Mouse (Mus musculus): ENCODE measurements around the gene Nxnl1.
A peak's percentile ranks its signal among the peaks of the same experiment; 100 is the strongest.
"Not testable (repeated sequence)": the region's sequence is repeated elsewhere in the genome, so short reads cannot be mapped to it uniquely, and the experiment has no call there.

The Nxnl1 gene

DNA sequence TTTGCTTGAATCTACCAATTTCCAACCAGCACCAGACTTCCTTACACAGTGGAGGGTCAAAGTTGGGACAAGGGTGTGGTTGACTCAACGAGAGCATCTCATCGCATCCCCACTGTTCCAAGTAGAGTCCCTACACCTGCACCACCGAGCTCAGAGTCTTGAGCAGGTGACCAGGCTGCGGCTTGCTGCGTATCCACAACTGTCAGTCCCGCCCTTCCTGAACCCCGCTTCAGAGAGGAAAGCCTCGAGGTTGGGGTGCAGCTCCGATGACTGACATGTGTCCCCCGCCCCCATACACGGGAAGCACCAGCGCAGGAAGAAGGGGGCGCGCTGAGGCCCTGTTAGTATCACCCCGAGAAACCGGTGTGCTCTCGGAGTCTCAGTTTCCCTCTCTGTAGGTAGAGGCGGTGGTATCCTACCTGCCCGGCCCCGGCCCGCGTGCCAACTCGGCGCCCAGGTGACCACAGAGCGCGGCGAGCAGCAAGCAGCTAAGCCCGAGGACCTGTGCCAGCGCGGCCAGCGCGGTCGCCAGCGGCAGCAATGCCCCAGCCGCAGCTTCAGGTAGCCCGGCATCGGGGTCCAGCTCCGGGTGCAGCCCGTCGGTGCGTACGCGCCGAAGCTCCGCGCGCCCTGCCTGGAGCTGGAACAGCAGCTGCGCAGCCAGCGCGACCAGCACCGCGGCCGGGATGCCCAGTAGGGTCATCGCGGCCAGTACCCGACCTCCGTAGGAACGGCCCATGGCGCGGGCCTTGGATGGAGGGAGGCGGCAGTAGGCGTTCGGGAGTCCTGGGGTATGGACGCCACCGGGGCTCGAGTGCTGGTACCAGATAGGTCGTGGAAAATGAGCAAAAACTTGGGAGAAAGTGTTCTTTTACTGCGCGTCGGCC lies 8.1 kb downstream of the Nxnl1 start, which contains the start of gene Tmem221:
Gene Tmem221 (minus strand): TSS at position 801 of the 887 bp plus-strand sequence.
- no peak for DNase-seq (ENCODE audit: low read depth, low spot score)

DNA sequence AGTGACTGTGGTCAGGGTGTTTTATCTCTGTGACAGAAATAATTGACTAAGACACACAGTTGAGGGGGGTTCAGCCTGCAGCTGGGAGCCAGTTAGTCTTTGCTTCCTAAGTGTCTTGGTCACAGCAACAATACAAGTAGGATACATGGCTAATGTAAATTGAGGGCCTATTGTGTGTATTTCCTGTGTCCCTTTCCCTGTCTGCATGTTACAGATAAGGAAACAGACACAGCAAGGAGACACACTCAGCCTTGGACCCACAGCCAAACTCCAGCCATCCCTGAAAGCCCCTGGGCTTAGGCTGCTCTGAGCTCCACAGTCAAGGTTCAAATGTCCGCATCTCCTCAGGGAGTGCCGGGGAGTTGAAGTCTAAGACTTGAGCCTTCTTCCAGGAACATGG lies 11.8 kb downstream of the Nxnl1 start:
- DNase-seq (ENCODE audit: low read depth, low spot score): no peak

DNA sequence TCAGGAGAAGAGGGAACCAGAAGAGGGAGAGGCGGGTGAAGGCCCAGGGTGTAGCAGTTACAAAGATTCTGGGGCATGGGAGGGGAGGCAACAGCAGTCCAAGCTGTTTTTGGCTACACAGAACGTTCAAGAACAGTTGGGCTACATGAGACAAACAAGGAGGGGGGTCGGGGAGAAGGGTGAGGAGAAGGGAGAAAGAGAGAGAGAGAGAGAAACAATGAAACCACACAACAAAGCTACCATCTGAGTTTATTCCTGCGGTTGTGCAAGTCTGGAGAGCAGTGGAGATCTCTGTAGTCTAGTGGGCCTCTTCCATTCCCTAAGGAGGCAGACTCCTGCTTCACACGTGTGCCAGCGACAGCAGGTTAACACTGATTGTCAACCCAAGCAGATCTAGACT lies 12.4 kb downstream of the Nxnl1 start:
- DNase-seq (ENCODE audit: low read depth, low spot score): no peak

DNA sequence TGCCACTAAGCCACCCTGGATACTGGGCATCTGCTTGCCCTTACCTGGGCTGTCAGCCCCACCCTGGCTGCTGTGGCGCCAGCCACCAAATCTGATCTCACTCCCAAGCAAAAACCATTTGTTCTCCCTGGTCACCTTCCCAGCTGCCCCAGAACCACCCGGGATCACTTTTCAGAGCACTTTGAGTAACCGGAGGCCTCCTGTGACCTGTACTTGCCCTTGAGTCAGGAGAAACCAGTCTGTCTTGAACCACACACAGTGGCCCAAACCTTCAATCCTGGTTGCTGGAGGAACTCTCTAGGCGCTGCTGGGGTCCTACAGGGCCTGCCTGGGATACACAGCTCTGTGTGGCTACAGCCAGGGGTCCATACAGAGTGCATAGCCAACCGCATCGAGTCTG lies 13.6 kb downstream of the Nxnl1 start:
- no peak for DNase-seq (ENCODE audit: low read depth, low spot score)

DNA sequence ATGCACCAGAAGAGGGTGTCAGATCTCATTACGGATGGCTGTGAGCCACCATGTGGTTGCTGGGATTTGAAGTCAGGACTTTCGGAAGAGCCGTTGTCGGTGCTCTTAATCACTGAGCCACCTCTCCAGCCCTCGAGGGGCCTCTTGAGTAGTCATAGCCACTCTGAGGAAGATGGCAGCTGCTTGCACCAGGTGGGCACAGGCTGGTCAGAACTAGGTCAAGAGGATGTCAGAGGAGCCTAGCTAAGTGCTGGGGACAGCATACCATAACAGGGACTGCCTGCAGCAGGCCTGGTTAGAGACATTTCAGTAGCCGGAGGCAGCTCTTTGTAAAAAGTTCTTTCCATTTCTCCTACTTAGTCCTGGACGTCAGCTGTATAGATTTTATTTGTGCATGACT lies 15.6 kb downstream of the Nxnl1 start:
- no peak for DNase-seq (ENCODE audit: low read depth, low spot score)

DNA sequence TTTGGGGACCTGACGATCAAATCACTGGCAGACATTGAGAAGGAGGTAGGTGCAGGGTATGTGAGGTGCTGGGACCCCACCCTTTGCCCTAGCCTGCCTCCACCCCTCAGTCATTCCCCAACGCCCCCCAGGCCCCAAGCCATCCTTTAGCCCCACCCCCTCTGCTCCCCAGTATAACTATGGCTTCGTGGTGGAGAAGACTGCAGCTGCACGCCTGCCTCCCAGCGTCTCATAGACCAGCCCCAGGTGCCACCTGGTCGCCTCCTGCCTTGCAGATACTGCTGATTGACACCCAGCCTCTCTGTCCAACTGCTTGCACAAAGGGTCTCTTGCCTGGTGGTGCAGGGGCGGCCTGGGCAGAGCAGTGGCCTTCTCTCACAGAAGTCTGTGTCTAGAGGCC lies 18.8 kb downstream of the Nxnl1 start:
- no peak for DNase-seq (ENCODE audit: low read depth, low spot score)

DNA sequence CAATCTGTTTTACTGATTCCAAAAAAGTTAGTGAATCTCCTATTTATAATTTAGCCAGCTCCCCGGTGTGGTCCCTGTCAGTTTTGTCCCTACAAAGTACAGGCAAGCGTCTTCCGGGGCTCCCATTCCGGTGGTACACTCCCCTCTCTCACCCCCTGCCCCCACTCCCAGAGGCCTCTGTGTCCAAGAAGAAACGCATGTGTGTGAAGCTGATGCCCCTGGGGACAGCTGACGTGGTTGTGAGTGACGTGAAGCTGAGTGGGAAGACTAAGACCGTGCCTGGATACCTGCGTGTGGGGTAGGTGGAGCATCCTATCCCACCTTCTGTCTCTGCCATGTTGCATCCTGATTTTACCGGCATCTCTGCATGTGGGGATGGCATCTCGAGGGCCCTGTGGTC lies 21.3 kb downstream of the Nxnl1 start:
- no peak for DNase-seq (ENCODE audit: low read depth, low spot score)

DNA sequence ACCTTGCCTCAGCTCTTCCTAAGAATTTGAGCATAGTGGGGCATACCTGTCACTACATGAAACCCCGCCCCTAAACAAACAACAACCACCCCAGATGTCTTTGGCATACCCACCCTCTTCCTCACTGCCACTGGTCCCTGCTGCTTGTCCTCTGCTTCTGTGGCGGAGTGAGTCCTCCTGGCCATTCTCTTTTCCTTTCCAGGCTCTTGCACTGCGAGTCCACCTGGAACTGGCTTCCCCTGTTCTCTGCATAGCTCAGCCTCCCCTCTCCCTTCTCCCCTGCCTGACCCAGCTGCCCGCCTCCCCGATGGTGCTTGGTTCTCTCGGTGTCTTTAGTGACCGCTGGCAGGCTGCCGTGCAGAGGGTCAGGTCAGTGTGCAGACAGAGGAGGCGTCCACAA lies 22.6 kb downstream of the Nxnl1 start:
- DNase-seq (ENCODE audit: low read depth, low spot score): no peak

DNA sequence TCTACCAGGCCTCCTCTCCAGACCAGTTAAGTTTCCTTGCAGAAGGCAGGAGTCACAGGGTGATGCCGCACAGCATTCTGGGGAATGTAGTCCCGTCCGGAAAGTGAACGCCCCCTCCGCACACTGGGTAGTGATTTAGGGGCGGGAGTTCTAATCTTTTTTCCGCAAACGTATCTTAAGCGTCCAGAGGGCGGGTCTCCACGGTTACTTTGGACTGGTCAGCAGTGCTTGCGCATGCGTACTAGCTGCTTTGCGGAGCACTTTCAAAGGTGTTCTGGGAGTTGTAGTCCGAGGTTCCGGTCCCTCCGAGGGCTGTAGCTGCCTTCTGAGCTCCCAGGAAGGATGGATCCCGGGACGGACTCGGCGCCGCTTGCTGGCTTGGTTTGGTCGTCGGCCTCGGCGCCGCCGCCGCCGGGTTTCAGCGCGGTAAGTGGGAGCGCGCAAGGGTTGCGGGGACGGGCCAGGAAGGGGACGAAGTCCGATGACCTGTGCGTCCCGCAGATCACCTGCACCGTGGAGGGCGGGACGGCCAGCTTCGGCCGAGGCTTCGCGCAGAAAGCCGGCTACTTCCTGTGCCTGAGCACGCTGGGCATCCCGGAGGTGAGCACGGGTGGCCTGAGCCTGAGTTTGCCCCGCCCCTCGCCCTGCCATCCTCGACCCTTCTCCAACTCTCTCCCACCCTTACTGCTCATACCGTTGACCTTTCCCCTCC lies 23.6 kb downstream of the Nxnl1 start, which contains the start of gene Mvb12a:
Gene Mvb12a (plus strand): TSS at position 291 of the 712 bp plus-strand sequence.
- peak; percentile 100 for DNase-seq (ENCODE audit: low read depth, low spot score)

DNA sequence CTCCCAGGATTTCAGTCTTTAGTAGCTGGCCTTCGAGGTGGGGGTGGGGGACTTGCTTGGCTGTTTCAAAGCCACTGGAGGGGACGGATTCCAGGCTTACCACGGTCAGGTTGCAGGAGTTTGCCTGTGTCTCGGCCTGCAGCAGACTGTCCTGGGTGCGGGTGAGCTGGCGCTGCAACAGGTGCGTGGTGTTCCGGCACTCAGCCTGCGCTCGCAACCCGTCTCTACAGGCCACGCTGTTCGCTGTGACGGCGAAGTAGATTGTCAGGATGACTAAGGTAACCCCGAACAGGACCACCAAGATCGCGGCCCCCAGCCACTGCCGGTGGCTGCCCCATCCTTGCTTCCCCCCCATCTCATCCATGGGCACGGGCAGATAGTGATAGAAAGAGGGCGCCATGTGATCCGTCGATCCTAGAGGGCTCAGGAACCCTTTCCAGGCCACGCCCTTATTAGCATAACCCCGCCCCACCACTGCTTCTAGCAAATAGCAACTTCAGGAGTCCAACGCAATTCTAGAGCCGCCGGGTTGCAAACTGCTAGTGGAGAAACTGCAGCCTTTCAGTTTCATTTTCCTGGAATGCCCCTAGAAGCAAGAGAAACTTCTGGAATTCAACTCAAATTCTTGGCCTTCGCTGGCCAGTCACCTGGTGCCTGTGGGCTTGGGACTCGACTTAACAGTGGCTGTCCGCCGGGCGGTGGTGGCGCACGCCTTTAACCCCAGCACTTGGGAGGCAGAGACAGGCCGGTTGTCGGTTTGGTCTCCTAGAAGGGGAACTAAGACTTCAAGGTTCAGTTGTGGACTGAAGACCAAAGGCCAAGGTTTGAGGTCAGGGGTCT lies 29.2 kb downstream of the Nxnl1 start, which contains the start of gene Bst2:
Gene Bst2 (minus strand): TSS at position 429 of the 840 bp plus-strand sequence.
- peak; percentile 83 for DNase-seq (ENCODE audit: low read depth, low spot score)

DNA sequence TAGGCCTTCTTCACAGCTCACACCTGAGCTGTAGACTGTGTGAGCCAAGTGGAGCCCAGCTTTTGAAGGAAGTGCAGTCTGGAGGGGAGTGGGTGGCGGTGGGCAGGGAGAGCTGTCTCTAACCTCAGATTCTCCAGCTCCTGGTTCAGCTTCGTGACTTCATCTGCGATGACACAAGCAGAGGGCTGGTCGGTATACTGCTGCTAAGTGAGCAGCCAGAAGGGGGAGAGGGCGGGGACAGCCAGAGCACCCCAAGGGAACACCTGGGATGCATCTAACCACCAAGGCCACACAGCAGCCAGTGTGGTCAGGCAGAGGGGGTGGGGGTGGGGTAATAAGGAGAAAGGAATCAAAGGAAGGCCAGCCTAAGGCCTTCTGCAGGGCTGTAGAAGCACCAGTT lies 30.7 kb downstream of the Nxnl1 start:
- no peak for DNase-seq (ENCODE audit: low read depth, low spot score)

DNA sequence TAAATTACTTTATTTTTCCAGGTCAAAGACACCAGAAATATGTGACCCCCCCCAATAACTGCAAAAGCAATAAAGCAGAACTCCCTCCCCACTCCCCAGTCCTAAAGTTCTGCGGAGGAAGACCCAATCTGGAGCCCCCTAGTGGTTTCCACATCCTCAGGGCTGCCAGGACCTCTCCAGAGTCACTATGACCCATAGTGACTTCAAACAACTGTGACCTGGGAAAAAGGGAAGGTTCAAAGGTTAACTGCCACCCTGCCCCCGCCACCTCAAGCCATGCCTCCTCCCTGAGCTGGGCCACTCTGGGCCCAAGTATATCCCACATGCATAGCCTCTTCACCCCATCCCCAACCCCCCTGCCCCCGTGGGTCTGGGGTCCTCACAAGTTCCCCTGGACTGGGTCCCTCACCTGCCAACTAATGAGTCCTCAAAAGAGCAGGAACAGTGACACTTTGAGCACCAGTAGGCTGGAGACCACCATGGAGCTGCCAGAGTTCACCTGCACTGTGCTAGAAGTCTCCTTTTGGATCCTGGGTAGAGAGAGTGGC lies 32.1 kb downstream of the Nxnl1 start:
- DNase-seq (ENCODE audit: low read depth, low spot score): no peak

DNA sequence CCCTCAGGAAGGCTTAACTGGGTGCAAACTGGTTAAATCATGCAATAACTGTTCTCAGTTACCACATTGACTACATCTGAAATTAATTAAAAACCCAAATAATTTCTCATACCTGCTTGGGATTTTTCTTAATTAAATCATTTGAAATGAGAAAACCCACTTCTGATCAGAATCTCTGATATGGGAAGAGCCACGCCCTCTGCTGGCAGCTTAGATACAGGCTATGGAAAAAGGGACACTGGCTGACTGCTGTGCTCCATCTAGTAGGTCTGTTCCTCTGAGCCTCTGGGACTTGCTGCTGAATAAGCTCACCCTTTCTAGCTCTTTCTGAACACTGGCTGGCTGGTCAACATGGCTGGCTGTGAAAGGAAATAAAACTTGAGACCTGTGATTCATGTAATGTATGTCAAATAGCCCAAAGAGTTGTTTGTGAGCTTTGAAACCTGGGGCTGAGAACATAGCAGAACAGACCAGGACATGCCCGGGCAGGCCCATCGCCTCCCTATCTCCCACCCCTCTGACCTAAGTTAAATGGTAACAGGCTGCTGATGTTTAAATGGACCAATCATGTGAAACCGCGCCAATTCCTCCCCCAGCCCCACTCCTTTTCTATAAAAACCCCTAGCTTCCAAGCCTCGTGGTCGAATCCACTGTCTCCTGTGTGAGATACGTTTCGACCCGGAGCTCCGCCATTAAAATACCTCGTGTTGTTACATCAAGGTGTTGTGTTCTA lies 35.5 kb downstream of the Nxnl1 start:
- not testable (repeated sequence) for DNase-seq (ENCODE audit: low read depth, low spot score)

DNA sequence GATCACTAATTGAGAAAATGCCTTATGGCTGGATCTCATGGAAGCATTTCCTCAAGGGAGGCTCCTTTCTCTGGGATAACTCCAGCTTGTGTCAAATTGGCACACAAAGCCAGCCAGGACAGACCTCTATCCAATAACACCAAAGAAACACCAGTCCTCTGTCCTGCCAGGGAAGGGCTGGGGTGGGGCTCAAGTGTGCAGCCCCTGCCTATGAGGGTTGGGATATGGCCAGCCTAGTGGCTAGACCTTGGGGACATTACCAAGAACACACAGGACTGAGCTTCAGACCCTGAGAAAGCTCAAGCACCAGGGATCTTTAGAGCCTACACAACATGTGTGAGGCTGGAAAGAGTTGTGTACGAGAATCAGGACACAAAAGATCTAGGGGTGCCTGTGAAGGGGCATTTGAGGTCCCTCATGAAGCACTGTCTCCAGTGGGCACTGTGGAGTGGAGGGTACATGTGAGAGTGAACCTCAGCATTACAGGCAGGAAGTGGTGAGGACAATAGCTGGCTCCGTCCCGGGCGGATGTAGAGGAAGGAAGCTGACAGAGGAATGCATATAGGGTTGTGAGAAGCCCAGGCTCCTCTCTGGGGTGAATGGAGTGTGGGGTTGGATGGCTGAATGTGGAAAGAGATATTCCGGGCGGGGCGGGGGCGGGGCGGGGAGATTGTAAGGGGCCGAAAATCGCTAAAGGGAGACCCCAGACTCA lies 37.9 kb downstream of the Nxnl1 start:
- DNase-seq (ENCODE audit: low read depth, low spot score): no peak

DNA sequence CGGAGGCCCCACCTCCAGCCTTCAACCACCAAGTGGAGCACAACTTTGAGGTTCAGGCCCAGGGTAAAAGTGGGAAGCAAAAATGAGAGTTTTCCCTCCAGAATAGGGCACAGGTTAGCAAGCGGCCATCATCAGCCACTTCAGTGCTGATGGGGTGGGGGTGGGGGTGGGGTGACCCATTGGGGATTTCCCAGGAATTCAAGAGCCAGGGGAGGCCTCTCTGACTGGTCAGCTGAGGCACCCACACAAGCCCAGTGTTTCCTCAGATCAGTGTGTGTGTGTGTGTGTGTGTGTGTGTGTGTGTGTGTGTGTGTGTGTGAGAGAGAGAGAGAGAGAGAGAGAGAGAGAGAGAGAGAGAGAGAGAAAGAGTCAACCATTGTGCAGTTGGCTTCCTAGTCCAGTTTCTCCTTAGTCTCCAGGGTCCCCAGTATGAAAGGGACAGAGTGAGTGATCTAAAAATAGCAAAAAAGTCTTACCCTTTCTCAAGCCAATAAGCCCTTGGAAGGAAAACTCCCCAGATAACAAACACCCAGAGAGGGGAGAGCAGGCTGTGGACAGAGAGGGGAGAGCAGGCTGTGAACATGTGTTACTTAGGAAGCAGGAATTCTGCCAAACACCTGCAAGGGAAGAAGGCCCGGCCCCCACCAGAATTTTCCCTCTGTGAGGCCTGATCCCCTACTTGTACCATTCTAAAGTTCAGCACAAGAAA lies 39.1 kb downstream of the Nxnl1 start:
- no peak for DNase-seq (ENCODE audit: low read depth, low spot score)

DNA sequence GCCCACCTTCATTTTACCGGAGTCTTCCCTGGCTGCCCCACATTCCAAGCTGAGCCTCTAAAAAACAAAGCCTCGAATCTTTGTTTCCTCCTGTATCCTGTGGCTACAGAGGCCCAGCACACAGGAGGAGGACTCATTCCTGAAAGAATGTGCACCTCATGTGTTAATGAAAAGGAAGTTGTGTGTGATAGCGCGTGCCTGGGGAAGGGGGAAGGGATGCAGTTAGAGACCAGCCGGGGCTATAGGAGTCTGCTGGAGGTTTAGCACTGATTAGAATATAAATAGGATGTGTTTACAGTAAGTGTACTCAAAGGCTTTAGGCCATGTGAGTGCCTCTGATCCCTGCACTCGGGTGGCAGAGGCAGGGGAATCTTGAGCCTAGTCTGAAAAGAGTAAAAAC lies 40.1 kb downstream of the Nxnl1 start:
- DNase-seq (ENCODE audit: low read depth, low spot score): no peak

DNA sequence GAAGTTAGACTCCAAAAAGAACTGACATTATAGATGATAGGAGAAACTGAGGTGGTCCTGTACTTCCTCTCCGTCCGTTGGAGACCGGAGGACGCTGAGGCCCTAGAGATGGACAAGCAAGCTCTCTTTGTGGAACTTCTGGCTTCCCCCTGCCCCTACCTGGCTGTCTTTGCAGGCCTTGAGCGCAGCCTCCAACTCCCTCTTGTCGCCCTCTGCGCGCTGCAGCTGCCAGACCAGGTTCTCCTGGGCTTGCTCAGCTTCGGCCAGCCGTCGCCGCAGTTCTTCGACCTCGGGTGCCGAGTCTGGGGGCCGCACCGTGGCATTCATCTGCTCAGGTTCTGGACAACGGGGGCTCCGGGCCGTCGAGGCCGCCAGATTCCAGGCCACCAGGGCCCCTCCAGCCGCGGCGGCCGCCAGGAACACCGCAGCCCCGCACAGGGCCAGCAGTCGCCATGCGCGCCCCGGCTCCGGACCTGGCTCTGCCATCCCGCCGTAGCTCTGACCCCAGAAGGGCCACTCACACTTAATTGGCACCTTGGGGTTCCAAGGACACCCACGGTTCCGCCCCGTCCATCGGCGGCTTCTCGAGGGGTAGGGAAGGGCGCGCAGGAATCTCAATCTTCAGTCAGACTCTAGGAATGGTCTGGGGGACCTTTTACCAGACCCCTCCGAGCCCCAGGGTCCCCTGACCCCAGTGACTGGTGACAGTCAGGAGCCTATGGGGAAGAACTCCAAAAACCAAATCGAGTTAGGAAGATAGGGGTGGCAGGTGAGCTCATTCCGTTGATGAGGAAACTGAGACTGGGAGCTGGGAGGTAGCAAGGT lies 41.0 kb downstream of the Nxnl1 start, which contains the start of gene Ccdc194:
Gene Ccdc194 (minus strand): TSS at position 486 of the 825 bp plus-strand sequence.
- DNase-seq (ENCODE audit: low read depth, low spot score): no peak

DNA sequence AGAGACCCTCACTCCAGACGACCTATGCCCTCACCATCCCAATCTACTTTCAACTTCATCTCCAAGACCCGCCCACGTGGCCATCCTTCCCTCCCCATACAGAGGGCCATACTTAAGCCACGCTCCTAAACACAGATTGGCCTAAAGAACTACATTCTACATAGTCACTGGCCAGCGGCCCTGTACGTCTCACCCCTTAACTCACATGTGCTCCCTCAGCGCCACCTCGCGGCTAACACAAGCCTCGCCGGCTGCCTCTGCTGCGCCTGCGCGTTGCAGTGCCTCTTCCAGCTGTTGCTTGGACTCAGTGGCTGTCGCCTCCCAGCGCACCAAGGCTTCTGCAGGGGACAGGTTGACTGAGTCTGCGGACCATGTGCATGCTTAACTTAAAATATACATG lies 44.8 kb downstream of the Nxnl1 start:
- DNase-seq (ENCODE audit: low read depth, low spot score): peak; percentile 93

Data from skeletal muscle tissue, adult 2 months (tissue).